Mouse (Mus musculus) hindbrain, embryonic 16.5 days (tissue): ENCODE measurements around the gene Clock. TPM values are rescaled to one million over a fixed set of nuclear protein-coding genes. Genes with fewer than 3 reads are reported as not detected.
A peak's percentile ranks its signal among the peaks of the same experiment; 100 is the strongest.

Source experiments
- ATAC-seq: fragments of 200-750 bp; cut with Nextera tagmentation; 2 replicates; pipeline ENCODE4 v1.8.0; 2017; ENCODE audit warnings: moderate TSS enrichment, moderate library complexity
- H3K27ac ChIP-seq: fragments of 300-500 bp; sonication (generic); 2 replicates; pipeline ENCODE4 v1.5.1; 2014; ENCODE audit warnings: low read depth, mild to moderate bottlenecking, control low read depth, low read length, moderate library complexity
- H3K27me3 ChIP-seq: fragments of 300-500 bp; sonication (generic); replicated peaks from 2 replicates; pipeline ENCODE4 v1.6.1; 2014; ENCODE audit warnings: low read length; ENCODE audit not compliant: control insufficient read depth, insufficient read depth
- H3K36me3 ChIP-seq: fragments of 300-500 bp; sonication (generic); 2 replicates; pipeline ENCODE4 v1.6.1; 2014; ENCODE audit warnings: mild to moderate bottlenecking, low read length, moderate library complexity, mixed read lengths; ENCODE audit not compliant: control insufficient read depth, insufficient read depth
- H3K4me1 ChIP-seq: fragments of 300-500 bp; sonication (generic); 2 replicates; pipeline ENCODE4 v1.6.1; 2014; ENCODE audit warnings: low read depth, low read length; ENCODE audit not compliant: control insufficient read depth, insufficient read depth
- H3K4me2 ChIP-seq: fragments of 300-500 bp; sonication (generic); 2 replicates; pipeline ENCODE4 v1.6.1; 2014; ENCODE audit warnings: mild to moderate bottlenecking, low read length, control low read depth, moderate library complexity
- H3K4me3 ChIP-seq: fragments of 300-500 bp; sonication (generic); 2 replicates; pipeline ENCODE4 v1.5.1; 2014; ENCODE audit warnings: mild to moderate bottlenecking, low read length, control low read depth, moderate library complexity
- H3K9ac ChIP-seq: fragments of 300-500 bp; sonication (generic); 2 replicates; pipeline ENCODE4 v1.6.1; 2014; ENCODE audit warnings: low read depth, mild to moderate bottlenecking, control low read depth, low read length, moderate library complexity
- H3K9me3 ChIP-seq: fragments of 300-500 bp; sonication (generic); 2 replicates; pipeline ENCODE4 v1.6.1; 2014; ENCODE audit warnings: mild to moderate bottlenecking, low read length, moderate library complexity; ENCODE audit not compliant: control insufficient read depth
- WGBS: fragments of 180-500 bp; shearing (Covaris S2); extraction: QIAGEN DNeasy Blood & Tissue Kit; methylation state at CpG from one replicate; pipeline ENCODE4 v1.1.7; 2014; 5-methylcytosine and 5-hydroxymethylcytosine counted together
- polyA plus RNA-seq: library from polyadenylated mRNA; unstranded; fragments of >200 nt; fragmentation: Nextera tagmentation; extraction: Ambion mirVana; gene quantifications from 2 replicates; pipeline ENCODE4 v1.2.1, GENCODE M21; 2015

The Clock gene
- polyA plus RNA-seq, 1 experiment from 2014 or later, result 13.1 TPM

- ATAC-seq, result no peak
- H3K36me3 ChIP-seq, result no peaks in the 10 kb centered on the region
- H3K27me3 ChIP-seq, result no peaks in the 10 kb centered on the region
- no peaks in the 10 kb centered on the region for H3K9me3 ChIP-seq
- H3K9ac ChIP-seq, result no peak overlapping the region
- 89% methylated on average over 4 of the region's 4 CpGs for WGBS
- H3K4me3 ChIP-seq, result no peak overlapping the region
- H3K4me1 ChIP-seq, result no peaks in the 10 kb centered on the region
- H3K4me2 ChIP-seq, result no peak overlapping the region
- no peak overlapping the region for H3K27ac ChIP-seq
These were observed 20.5 kb upstream of the Clock start for GRCm38 (mm10) chr5:76325113-76325512.

GRCm38 (mm10) chr5:76321249-76322196, 16.9 kb upstream of the Clock start:
- no peaks in the 10 kb centered on the region for H3K27me3 ChIP-seq
- H3K9me3 ChIP-seq, result no peaks in the 10 kb centered on the region
- no peak overlapping the region for H3K4me3 ChIP-seq
- H3K36me3 ChIP-seq, result no peaks in the 10 kb centered on the region
- no peaks in the 10 kb centered on the region for H3K4me1 ChIP-seq
- no peak for ATAC-seq
- H3K4me2 ChIP-seq, result no peak overlapping the region
- H3K9ac ChIP-seq, result no peak overlapping the region
- no peak overlapping the region for H3K27ac ChIP-seq
- WGBS, result 23% methylated on average over 11 of the region's 11 CpGs

- ATAC-seq, result no peak
- H3K4me3 ChIP-seq, result no peak overlapping the region
- no peak overlapping the region for H3K27ac ChIP-seq
- no peak overlapping the region for H3K9ac ChIP-seq
- peaks cover 5% of the 10 kb centered on the region for H3K4me1 ChIP-seq
- 75% methylated on average over 2 of the region's 2 CpGs for WGBS
- H3K9me3 ChIP-seq, result no peaks in the 10 kb centered on the region
- no peaks in the 10 kb centered on the region for H3K36me3 ChIP-seq
- H3K27me3 ChIP-seq, result no peaks in the 10 kb centered on the region
- H3K4me2 ChIP-seq, result no peak overlapping the region
These were observed 3.6 kb upstream of the Clock start for GRCm38 (mm10) chr5:76308206-76308605.

- Histone ChIP-seq H3K27me3 (no peaks in the 10 kb centered on the region), H3K9me3 (no peaks in the 10 kb centered on the region), H3K27ac (no peak overlapping the region), H3K9ac (no peak overlapping the region), H3K4me2 (no peak overlapping the region; the same call in 1 of the 2 replicates), H3K4me1 (peaks cover 16% of the 10 kb centered on the region), H3K4me3 (no peak overlapping the region), H3K36me3 (no peaks in the 10 kb centered on the region)
- 68% methylated on average over 3 of the region's 3 CpGs for WGBS
- no peak for ATAC-seq
These were observed 1.7 kb upstream of the Clock start for GRCm38 (mm10) chr5:76306261-76306660.

- WGBS, result 2% methylated on average over 8 of the region's 8 CpGs
- peak overlapping the region; percentile 93 for H3K4me2 ChIP-seq
- peak overlapping the region; percentile 71 for H3K4me3 ChIP-seq
- H3K9ac ChIP-seq, result peak overlapping the region; percentile 97
- H3K27me3 ChIP-seq, result no peaks in the 10 kb centered on the region
- H3K27ac ChIP-seq, result no peak overlapping the region
- ATAC-seq, result no peak
- H3K9me3 ChIP-seq, result no peaks in the 10 kb centered on the region
- H3K36me3 ChIP-seq, result no peaks in the 10 kb centered on the region
- H3K4me1 ChIP-seq, result peaks cover 22% of the 10 kb centered on the region
These were observed 1.0 kb upstream of the Clock start for GRCm38 (mm10) chr5:76305616-76306015.

- Histone ChIP-seq H3K4me2 (peak overlapping the region; percentile 93), H3K4me3 (peak overlapping the region; percentile 71), H3K4me1 (peaks cover 22% of the 10 kb centered on the region), H3K27me3 (no peaks in the 10 kb centered on the region), H3K36me3 (no peaks in the 10 kb centered on the region), H3K9ac (peak overlapping the region; percentile 97), H3K27ac (peak overlapping the region; percentile 98), H3K9me3 (no peaks in the 10 kb centered on the region)
- under 1% methylated on average over 65 of the region's 100 CpGs for WGBS
- peak; percentile 85 for ATAC-seq
These were observed 694 bp downstream of the Clock start for GRCm38 (mm10) chr5:76303745-76304451.

- H3K4me3 ChIP-seq, result peak overlapping the region; percentile 71
- 3% methylated on average over 11 of the region's 11 CpGs for WGBS
- no peak for ATAC-seq
These were observed 1.2 kb downstream of the Clock start for GRCm38 (mm10) chr5:76303379-76303744.

GRCm38 (mm10) chr5:76302009-76302408, 2.6 kb downstream of the Clock start:
- no peak overlapping the region for H3K27ac ChIP-seq
- H3K4me1 ChIP-seq, result peaks cover 22% of the 10 kb centered on the region
- H3K9ac ChIP-seq, result no peak overlapping the region
- no peak for ATAC-seq
- H3K36me3 ChIP-seq, result no peaks in the 10 kb centered on the region
- 80% methylated on average over 2 of the region's 2 CpGs for WGBS
- H3K4me3 ChIP-seq, result no peak overlapping the region
- H3K9me3 ChIP-seq, result no peaks in the 10 kb centered on the region
- no peaks in the 10 kb centered on the region for H3K27me3 ChIP-seq
- no peak overlapping the region for H3K4me2 ChIP-seq

More at GRCm38 (mm10) chr5:76303379-76303744, 1.2 kb downstream of the Clock start:
- Histone ChIP-seq H3K36me3 (no peaks in the 10 kb centered on the region), H3K4me2 (peak overlapping the region; percentile 93), H3K4me1 (peaks cover 22% of the 10 kb centered on the region), H3K9ac (peak overlapping the region; percentile 97), H3K27ac (peak overlapping the region; percentile 98), H3K27me3 (no peaks in the 10 kb centered on the region), H3K9me3 (no peaks in the 10 kb centered on the region)

- WGBS, result 91% methylated on average over 8 of the region's 8 CpGs
- no peaks in the 10 kb centered on the region for H3K27me3 ChIP-seq
- H3K9ac ChIP-seq, result no peak overlapping the region
- no peak overlapping the region for H3K4me3 ChIP-seq
- H3K9me3 ChIP-seq, result no peaks in the 10 kb centered on the region
- no peak for ATAC-seq
- no peak overlapping the region for H3K27ac ChIP-seq
- H3K36me3 ChIP-seq, result no peaks in the 10 kb centered on the region
- H3K4me1 ChIP-seq, result no peaks in the 10 kb centered on the region
- no peak overlapping the region for H3K4me2 ChIP-seq
These were observed 15.3 kb downstream of the Clock start for GRCm38 (mm10) chr5:76289234-76289691.
